Mouse (Mus musculus) E14TG2a.4 (cell line): Measurements from ENCODE around the gene Cbx7.

Source experiments
- CTCF ChIP-seq: conservative IDR thresholded peaks from 2 replicates; pipeline ENCODE4 v1.5.1; 2014; ENCODE audit warnings: low read length
- NANOG ChIP-seq: IDR thresholded peaks from 2 replicates; pipeline ENCODE4 v1.6.1; 2014; ENCODE audit warnings: borderline replicate concordance, low read length, mixed read lengths
- POU5F1 ChIP-seq: IDR thresholded peaks from 2 replicates; pipeline ENCODE4 v1.6.1; 2014; ENCODE audit warnings: low read length, borderline replicate concordance

GRCm38 (mm10) chr15:79936374-79936751 is 34.6 kb downstream of the Cbx7 start:
- TF ChIP-seq CTCF (no peak), NANOG (no peak), POU5F1 (no peak)
